Mouse (Mus musculus) hindbrain, embryonic 16.5 days (tissue): ENCODE measurements around the gene Psmd5. TPM values are rescaled to one million over a fixed set of nuclear protein-coding genes. Genes with fewer than 3 reads are reported as not detected.
"Not testable (repeated sequence)": the region's sequence is repeated elsewhere in the genome, so short reads cannot be mapped to it uniquely, and the experiment has no call there.

Experiments used
- ATAC-seq: fragments of 200-750 bp; cut with Nextera tagmentation; 2 replicates; pipeline ENCODE4 v1.8.0; 2017; ENCODE audit warnings: moderate TSS enrichment, moderate library complexity
- H3K27ac ChIP-seq: fragments of 300-500 bp; sonication (generic); 2 replicates; pipeline ENCODE4 v1.5.1; 2014; ENCODE audit warnings: low read depth, mild to moderate bottlenecking, control low read depth, low read length, moderate library complexity
- H3K27me3 ChIP-seq: fragments of 300-500 bp; sonication (generic); replicated peaks from 2 replicates; pipeline ENCODE4 v1.6.1; 2014; ENCODE audit warnings: low read length; ENCODE audit not compliant: control insufficient read depth, insufficient read depth
- H3K36me3 ChIP-seq: fragments of 300-500 bp; sonication (generic); 2 replicates; pipeline ENCODE4 v1.6.1; 2014; ENCODE audit warnings: mild to moderate bottlenecking, low read length, moderate library complexity, mixed read lengths; ENCODE audit not compliant: control insufficient read depth, insufficient read depth
- H3K4me1 ChIP-seq: fragments of 300-500 bp; sonication (generic); 2 replicates; pipeline ENCODE4 v1.6.1; 2014; ENCODE audit warnings: low read depth, low read length; ENCODE audit not compliant: control insufficient read depth, insufficient read depth
- H3K4me2 ChIP-seq: fragments of 300-500 bp; sonication (generic); 2 replicates; pipeline ENCODE4 v1.6.1; 2014; ENCODE audit warnings: mild to moderate bottlenecking, low read length, control low read depth, moderate library complexity
- H3K4me3 ChIP-seq: fragments of 300-500 bp; sonication (generic); 2 replicates; pipeline ENCODE4 v1.5.1; 2014; ENCODE audit warnings: mild to moderate bottlenecking, low read length, control low read depth, moderate library complexity
- H3K9ac ChIP-seq: fragments of 300-500 bp; sonication (generic); 2 replicates; pipeline ENCODE4 v1.6.1; 2014; ENCODE audit warnings: low read depth, mild to moderate bottlenecking, control low read depth, low read length, moderate library complexity
- H3K9me3 ChIP-seq: fragments of 300-500 bp; sonication (generic); 2 replicates; pipeline ENCODE4 v1.6.1; 2014; ENCODE audit warnings: mild to moderate bottlenecking, low read length, moderate library complexity; ENCODE audit not compliant: control insufficient read depth
- WGBS: fragments of 180-500 bp; shearing (Covaris S2); extraction: QIAGEN DNeasy Blood & Tissue Kit; methylation state at CpG from one replicate; pipeline ENCODE4 v1.1.7; 2014; 5-methylcytosine and 5-hydroxymethylcytosine counted together
- polyA plus RNA-seq: library from polyadenylated mRNA; unstranded; fragments of >200 nt; fragmentation: Nextera tagmentation; extraction: Ambion mirVana; gene quantifications from 2 replicates; pipeline ENCODE4 v1.2.1, GENCODE M21; 2015

The Psmd5 gene
- polyA plus RNA-seq, 1 experiment from 2014 or later, result 96.8 TPM

GRCm38 (mm10) chr2:34815893-34816292 lies 58.9 kb downstream of the Psmd5 start:
- not testable (repeated sequence) for H3K9me3 ChIP-seq, H3K4me2 ChIP-seq, H3K27me3 ChIP-seq, ATAC-seq, H3K4me1 ChIP-seq, H3K4me3 ChIP-seq, H3K27ac ChIP-seq, H3K9ac ChIP-seq
- H3K36me3 ChIP-seq, result peaks cover 22% of the 10 kb centered on the region
- WGBS, result 97% methylated on average over 2 of the region's 2 CpGs

GRCm38 (mm10) chr2:34812706-34813105 lies 62.1 kb downstream of the Psmd5 start:
- Histone ChIP-seq H3K27ac (no peak overlapping the region), H3K27me3 (no peaks in the 10 kb centered on the region), H3K4me2 (no peak overlapping the region), H3K9me3 (no peaks in the 10 kb centered on the region), H3K9ac (no peak overlapping the region), H3K4me1 (no peaks in the 10 kb centered on the region), H3K4me3 (no peak overlapping the region), H3K36me3 (peaks cover 22% of the 10 kb centered on the region)
- 88% methylated on average over 7 of the region's 7 CpGs for WGBS
- no peak for ATAC-seq

GRCm38 (mm10) chr2:34810775-34811174 lies 64.0 kb downstream of the Psmd5 start:
- ATAC-seq, result no peak
- Histone ChIP-seq H3K4me1 (no peaks in the 10 kb centered on the region), H3K9me3 (no peaks in the 10 kb centered on the region), H3K36me3 (peaks cover 17% of the 10 kb centered on the region), H3K27me3 (no peaks in the 10 kb centered on the region), H3K9ac (no peak overlapping the region), H3K4me3 (no peak overlapping the region), H3K27ac (no peak overlapping the region), H3K4me2 (no peak overlapping the region)
- 96% methylated on average over 3 of the region's 3 CpGs for WGBS

DNA sequence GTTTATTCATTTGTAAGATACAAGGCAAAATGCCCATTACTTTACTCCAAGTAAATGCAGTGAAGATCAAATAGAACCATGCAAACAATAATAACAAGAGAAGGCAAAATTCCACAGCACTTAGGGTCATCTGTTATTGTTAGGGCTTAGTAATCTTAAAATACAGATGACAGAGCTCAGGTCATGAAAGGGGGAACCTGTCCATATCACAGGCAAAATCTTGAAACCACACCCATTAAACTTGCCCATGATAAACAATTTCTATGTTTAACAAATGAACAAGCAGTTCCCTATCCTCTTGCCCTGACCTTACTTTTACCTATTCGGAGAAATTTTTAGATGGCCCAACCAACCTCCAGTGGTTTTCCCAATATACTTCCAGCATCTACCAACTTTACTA lies 65.2 kb downstream of the Psmd5 start:
- no peak for ATAC-seq
- Histone ChIP-seq H3K27me3 (no peaks in the 10 kb centered on the region), H3K27ac (no peak overlapping the region), H3K9me3 (no peaks in the 10 kb centered on the region), H3K9ac (no peak overlapping the region), H3K36me3 (peaks cover 15% of the 10 kb centered on the region), H3K4me2 (no peak overlapping the region), H3K4me3 (no peak overlapping the region), H3K4me1 (0 out of 2 replicates have a peak, but pooled peaks cover 2% of the 10 kb centered on the region)
- WGBS, result 96% methylated on average over 1 of the region's 1 CpGs

DNA sequence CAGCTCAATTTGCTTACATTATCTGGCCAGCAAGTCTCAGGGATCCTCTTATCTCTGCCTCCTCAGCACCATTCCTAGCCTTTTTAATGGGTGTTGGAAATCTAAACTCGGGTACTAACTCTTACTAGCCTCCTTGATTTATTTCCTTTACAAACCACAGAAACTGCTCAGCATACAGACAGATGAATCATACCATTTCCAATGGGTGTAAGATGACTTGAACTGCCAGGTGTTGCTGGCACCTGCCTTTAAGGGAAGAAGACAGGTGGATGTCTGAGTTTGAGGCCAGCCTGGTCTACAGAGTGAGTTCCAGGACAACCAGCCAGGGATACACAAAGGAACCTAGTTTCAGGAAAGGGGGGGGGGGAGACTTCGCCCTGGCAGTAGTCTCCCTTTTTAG lies 66.7 kb downstream of the Psmd5 start:
- H3K27me3 ChIP-seq, result no peaks in the 10 kb centered on the region
- no peak overlapping the region for H3K4me2 ChIP-seq
- no peak overlapping the region for H3K9ac ChIP-seq
- H3K4me3 ChIP-seq, result no peak overlapping the region
- no peak for ATAC-seq
- peaks cover 12% of the 10 kb centered on the region for H3K4me1 ChIP-seq
- peaks cover 13% of the 10 kb centered on the region for H3K36me3 ChIP-seq
- 86% methylated on average over 2 of the region's 2 CpGs for WGBS
- H3K9me3 ChIP-seq, result no peaks in the 10 kb centered on the region
- no peak overlapping the region for H3K27ac ChIP-seq

GRCm38 (mm10) chr2:34805364-34805950 lies 69.3 kb downstream of the Psmd5 start:
- Histone ChIP-seq H3K27ac (no peak overlapping the region), H3K36me3 (peaks cover 2% of the 10 kb centered on the region; the same call in 1 of the 2 replicates), H3K4me3 (no peak overlapping the region), H3K9ac (no peak overlapping the region), H3K27me3 (no peaks in the 10 kb centered on the region), H3K9me3 (no peaks in the 10 kb centered on the region), H3K4me2 (no peak overlapping the region), H3K4me1 (peaks cover 12% of the 10 kb centered on the region)
- WGBS, result 91% methylated on average over 10 of the region's 10 CpGs
- no peak for ATAC-seq

GRCm38 (mm10) chr2:34804815-34805214 lies 70.0 kb downstream of the Psmd5 start:
- Histone ChIP-seq H3K27ac (no peak overlapping the region), H3K9ac (no peak overlapping the region), H3K4me3 (no peak overlapping the region), H3K4me2 (no peak overlapping the region), H3K36me3 (peaks cover 2% of the 10 kb centered on the region; the same call in 1 of the 2 replicates), H3K9me3 (no peaks in the 10 kb centered on the region), H3K27me3 (no peaks in the 10 kb centered on the region), H3K4me1 (peaks cover 12% of the 10 kb centered on the region)
- WGBS, result 79% methylated on average over 1 of the region's 1 CpGs
- no peak for ATAC-seq

DNA sequence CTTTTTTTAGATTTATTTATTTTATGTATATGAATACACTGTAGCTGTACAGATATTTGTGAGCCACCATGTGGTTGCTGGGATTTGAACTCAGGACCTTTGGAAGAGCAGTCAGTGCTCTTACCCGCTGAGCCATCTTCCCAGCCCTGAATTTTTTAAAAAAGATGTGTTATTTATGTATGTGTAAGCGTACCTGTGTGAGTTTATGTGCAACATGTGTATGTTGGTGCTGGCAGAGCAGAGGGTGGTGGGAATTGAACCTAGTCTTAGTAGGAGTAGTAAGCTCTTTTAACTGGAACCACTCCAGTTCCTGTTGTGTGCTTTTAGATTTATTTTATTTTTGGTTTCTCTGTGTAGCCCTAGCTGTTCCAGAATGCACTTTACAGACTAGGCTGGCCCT lies 70.6 kb downstream of the Psmd5 start:
- H3K27me3 ChIP-seq, result no peaks in the 10 kb centered on the region
- WGBS, result 89% methylated on average over 2 of the region's 2 CpGs
- peaks cover 13% of the 10 kb centered on the region for H3K4me1 ChIP-seq
- ATAC-seq, result no peak
- peaks cover 2% of the 10 kb centered on the region; the same call in 1 of the 2 replicates for H3K36me3 ChIP-seq
- H3K27ac ChIP-seq, result no peak overlapping the region
- H3K4me3 ChIP-seq, result no peak overlapping the region
- no peaks in the 10 kb centered on the region for H3K9me3 ChIP-seq
- H3K9ac ChIP-seq, result no peak overlapping the region
- H3K4me2 ChIP-seq, result no peak overlapping the region

GRCm38 (mm10) chr2:34803746-34804145 lies 71.0 kb downstream of the Psmd5 start:
- Histone ChIP-seq H3K27ac (no peak overlapping the region), H3K27me3 (no peaks in the 10 kb centered on the region), H3K9ac (no peak overlapping the region), H3K4me3 (no peak overlapping the region), H3K4me1 (peaks cover 17% of the 10 kb centered on the region), H3K36me3 (peaks cover 2% of the 10 kb centered on the region; the same call in 1 of the 2 replicates), H3K9me3 (no peaks in the 10 kb centered on the region), H3K4me2 (peak overlapping the region; percentile 41)
- ATAC-seq, result no peak
- WGBS, result 72% methylated on average over 3 of the region's 3 CpGs
